Mouse (Mus musculus) myocyte (in vitro differentiated cells): ENCODE results near the gene Ebna1bp2.

Source experiments
- CEBPB ChIP-seq: IDR thresholded peaks from 2 replicates; pipeline ENCODE4 v1.6.1; 2011; ENCODE audit warnings: mild to moderate bottlenecking, moderate library complexity; ENCODE audit not compliant: poor library complexity, insufficient read depth, severe bottlenecking
- SRF ChIP-seq: IDR thresholded peaks from one replicate; pipeline ENCODE4 v1.6.1; 2011; ENCODE audit warnings: low read depth; ENCODE audit not compliant: control insufficient read depth, insufficient read length

GRCm38 (mm10) chr4:118604065-118604464, 16.5 kb upstream of the Ebna1bp2 start:
- TF ChIP-seq CEBPB (no peak), SRF (no peak)
